Mouse (Mus musculus) liver, postnatal 0 days (tissue): ENCODE measurements at regions not wholly inside any gene's neighbourhood (a gene's known extent, or its start where the extent isn't known, plus 50 kb on each side); places are given as distances from the start of the nearest gene placed in this dataset.

Experiments used
- ATAC-seq: fragments of 200-750 bp; cut with Nextera tagmentation; 2 replicates; pipeline ENCODE4 v1.8.0; 2017; ENCODE audit warnings: mild to moderate bottlenecking, moderate library complexity
- DNase-seq: peaks from one replicate; pipeline ENCODE4 v3.0.0-alpha.2; 2016
- H3K27ac ChIP-seq: fragments of 300-500 bp; sonication (generic); 2 replicates; pipeline ENCODE4 v1.5.1; 2014; ENCODE audit warnings: antibody characterized with exemption, moderate library complexity, mild to moderate bottlenecking, low read depth
- H3K27me3 ChIP-seq: fragments of 300-500 bp; sonication (generic); 2 replicates; pipeline ENCODE4 v1.6.1; 2014; ENCODE audit warnings: low read length, control low read depth, mixed read lengths; ENCODE audit not compliant: insufficient read depth
- H3K36me3 ChIP-seq: fragments of 300-500 bp; sonication (generic); replicated peaks from 2 replicates; pipeline ENCODE4 v1.6.1; 2014; ENCODE audit warnings: mild to moderate bottlenecking, control low read depth, low read length, moderate library complexity, mixed read lengths; ENCODE audit not compliant: insufficient read depth
- H3K4me1 ChIP-seq: fragments of 300-500 bp; sonication (generic); 2 replicates; pipeline ENCODE4 v1.6.1; 2014; ENCODE audit warnings: antibody characterized with exemption, mild to moderate bottlenecking, control low read depth; ENCODE audit not compliant: insufficient read depth
- H3K4me2 ChIP-seq: fragments of 300-500 bp; sonication (generic); 2 replicates; pipeline ENCODE4 v1.6.1; 2014; ENCODE audit warnings: low read depth, mild to moderate bottlenecking, low read length, moderate library complexity, mixed read lengths
- H3K4me3 ChIP-seq: fragments of 300-500 bp; sonication (generic); 2 replicates; pipeline ENCODE4 v1.5.1; 2014; ENCODE audit warnings: low read depth, low read length
- H3K9ac ChIP-seq: fragments of 300-500 bp; sonication (generic); replicated peaks from 2 replicates; pipeline ENCODE4 v1.6.1; 2014; ENCODE audit warnings: mild to moderate bottlenecking, moderate library complexity
- H3K9me3 ChIP-seq: fragments of 300-500 bp; sonication (generic); 2 replicates; pipeline ENCODE4 v1.6.1; 2016; ENCODE audit warnings: mild to moderate bottlenecking, control low read depth, low read length, mixed read lengths
- CTCF ChIP-seq: sonication (generic); IDR thresholded peaks from 2 replicates; pipeline ENCODE4 v1.5.1; 2016; ENCODE audit warnings: antibody characterized with exemption, low read depth
- EP300 ChIP-seq: IDR thresholded peaks from 2 replicates; pipeline ENCODE4 v1.6.1; 2016; ENCODE audit warnings: antibody characterized with exemption, low read depth, mild to moderate bottlenecking
- WGBS: fragments of 180-500 bp; shearing (Covaris S2); extraction: QIAGEN DNeasy Blood & Tissue Kit; methylation state at CpG from one replicate; pipeline ENCODE4 v1.1.7; 2014; ENCODE audit not compliant: insufficient replicate concordance; 5-methylcytosine and 5-hydroxymethylcytosine counted together

DNA sequence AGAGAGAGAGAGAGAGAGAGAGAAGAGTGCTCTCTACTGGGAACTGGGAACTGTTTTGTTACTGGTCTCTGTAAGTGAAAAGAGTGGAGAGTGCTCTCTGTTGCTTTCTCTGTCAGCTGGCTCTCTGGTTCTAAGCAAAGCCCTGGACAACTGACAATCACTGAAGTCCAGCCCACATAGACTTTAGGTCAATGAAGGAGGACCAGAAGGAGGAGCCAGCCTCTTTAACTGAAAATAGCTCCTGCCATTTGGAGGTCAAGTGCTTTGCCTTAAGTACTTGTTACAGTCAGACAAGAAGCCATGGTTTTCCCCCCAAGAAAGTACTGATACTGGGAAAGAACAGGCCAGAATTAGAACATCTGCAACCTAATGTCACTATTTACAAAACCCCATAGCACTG is 232.5 kb upstream of the Usp24 start:
- no peak overlapping the region for H3K9ac ChIP-seq
- H3K27ac ChIP-seq, result no peak overlapping the region
- H3K4me3 ChIP-seq, result no peak overlapping the region
- H3K9me3 ChIP-seq, result no peaks in the 10 kb centered on the region
- no peak overlapping the region for H3K4me2 ChIP-seq
- H3K27me3 ChIP-seq, result no peaks in the 10 kb centered on the region
- TF ChIP-seq EP300 (no peak), CTCF (no peak)
- no peak for DNase-seq
- no peaks in the 10 kb centered on the region for H3K36me3 ChIP-seq
- no peak for ATAC-seq
- H3K4me1 ChIP-seq, result no peaks in the 10 kb centered on the region

DNA sequence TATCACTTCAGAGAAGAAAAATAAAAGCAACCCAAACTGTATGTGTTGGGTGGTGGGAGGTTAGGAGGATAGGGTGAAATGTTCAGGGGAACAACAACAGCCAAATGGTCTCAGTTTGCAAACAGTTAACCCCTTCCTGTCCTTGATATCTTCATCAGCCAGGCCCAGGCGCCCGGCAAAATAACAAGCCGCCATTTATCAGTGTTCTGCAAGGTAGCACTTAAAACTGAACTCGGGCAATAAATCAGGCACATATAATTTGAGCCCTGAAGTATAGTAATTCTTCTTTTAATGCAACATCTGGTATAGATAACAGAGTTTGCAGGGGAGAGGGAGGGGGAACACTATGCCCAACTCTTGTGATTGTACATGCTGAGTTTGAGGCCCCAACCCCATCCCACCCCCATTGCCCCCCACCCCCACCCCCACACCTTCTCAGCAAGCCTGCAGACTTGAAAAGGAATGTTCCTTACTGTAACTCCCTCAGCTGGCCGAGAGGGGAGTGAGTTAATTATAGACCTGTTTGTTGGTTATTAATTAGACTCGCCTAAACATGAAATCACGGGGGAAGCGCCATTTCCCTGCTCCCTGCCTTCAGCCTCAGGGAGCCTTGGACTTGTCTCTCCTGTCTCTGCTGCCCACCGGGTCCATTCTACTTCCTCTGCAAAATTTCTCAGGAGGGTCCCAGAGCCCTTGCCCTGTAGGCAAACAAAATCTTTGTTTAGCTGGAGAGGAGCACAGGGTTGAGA is 223.9 kb upstream of the Usp24 start:
- no peak overlapping the region for H3K9ac ChIP-seq
- H3K27ac ChIP-seq, result no peak overlapping the region
- no peak overlapping the region for H3K4me3 ChIP-seq
- TF ChIP-seq EP300, result no peak
- TF ChIP-seq CTCF, result no peak
- H3K4me1 ChIP-seq, result no peaks in the 10 kb centered on the region
- 60% methylated on average over 9 of the region's 9 CpGs for WGBS
- DNase-seq, result no peak
- ATAC-seq, result no peak
- no peaks in the 10 kb centered on the region for H3K9me3 ChIP-seq
- no peaks in the 10 kb centered on the region for H3K27me3 ChIP-seq
- no peaks in the 10 kb centered on the region for H3K36me3 ChIP-seq
- H3K4me2 ChIP-seq, result no peak overlapping the region

DNA sequence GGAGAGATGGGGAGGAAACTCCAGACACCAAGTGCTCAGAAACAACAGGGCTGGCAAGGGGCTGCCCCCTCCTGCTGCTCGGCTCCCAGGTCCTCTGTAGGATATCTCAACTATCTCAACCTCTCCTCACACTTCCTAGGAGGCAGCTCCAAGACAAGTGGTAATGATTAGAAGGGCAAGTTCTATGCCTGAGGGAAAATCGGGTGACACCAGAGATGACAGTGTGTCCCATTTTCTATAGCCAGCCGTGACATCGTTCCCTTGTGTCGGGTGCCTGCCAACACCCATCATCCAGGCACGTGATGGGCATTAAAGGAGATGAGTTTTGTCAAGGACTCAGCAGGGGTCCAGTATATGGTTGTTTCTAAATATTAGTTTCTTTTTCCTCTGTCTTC is 223.3 kb upstream of the Usp24 start:
- no peak overlapping the region for H3K27ac ChIP-seq
- H3K4me1 ChIP-seq, result no peaks in the 10 kb centered on the region
- 76% methylated on average over 6 of the region's 6 CpGs for WGBS
- no peak overlapping the region for H3K4me3 ChIP-seq
- H3K27me3 ChIP-seq, result no peaks in the 10 kb centered on the region
- H3K9me3 ChIP-seq, result no peaks in the 10 kb centered on the region
- no peak for TF ChIP-seq EP300
- no peak for TF ChIP-seq CTCF
- H3K4me2 ChIP-seq, result no peak overlapping the region
- H3K36me3 ChIP-seq, result no peaks in the 10 kb centered on the region
- no peak for ATAC-seq
- H3K9ac ChIP-seq, result no peak overlapping the region
- no peak for DNase-seq

DNA sequence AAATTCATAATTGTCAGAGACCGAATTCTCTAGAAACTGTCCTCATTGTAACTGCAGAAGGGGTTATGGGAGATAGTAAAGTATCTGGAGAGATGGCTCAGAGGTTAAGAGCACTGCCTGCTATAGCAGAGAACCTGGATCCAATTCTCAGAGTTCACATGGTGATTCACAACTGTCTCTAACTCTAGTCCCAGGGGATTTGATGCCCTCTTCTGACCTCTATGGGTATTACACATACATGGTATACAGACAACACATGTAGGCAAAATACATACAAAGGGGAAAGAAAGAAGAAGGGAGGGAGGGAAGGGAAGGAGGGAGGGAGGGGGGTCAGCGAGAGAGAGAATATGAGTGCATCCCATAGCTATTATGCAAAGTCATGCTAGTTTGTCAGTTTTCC is 222.8 kb upstream of the Usp24 start:
- H3K9me3 ChIP-seq, result no peaks in the 10 kb centered on the region
- TF ChIP-seq CTCF, result peak; percentile 54
- no peak for TF ChIP-seq EP300
- DNase-seq, result no peak

DNA sequence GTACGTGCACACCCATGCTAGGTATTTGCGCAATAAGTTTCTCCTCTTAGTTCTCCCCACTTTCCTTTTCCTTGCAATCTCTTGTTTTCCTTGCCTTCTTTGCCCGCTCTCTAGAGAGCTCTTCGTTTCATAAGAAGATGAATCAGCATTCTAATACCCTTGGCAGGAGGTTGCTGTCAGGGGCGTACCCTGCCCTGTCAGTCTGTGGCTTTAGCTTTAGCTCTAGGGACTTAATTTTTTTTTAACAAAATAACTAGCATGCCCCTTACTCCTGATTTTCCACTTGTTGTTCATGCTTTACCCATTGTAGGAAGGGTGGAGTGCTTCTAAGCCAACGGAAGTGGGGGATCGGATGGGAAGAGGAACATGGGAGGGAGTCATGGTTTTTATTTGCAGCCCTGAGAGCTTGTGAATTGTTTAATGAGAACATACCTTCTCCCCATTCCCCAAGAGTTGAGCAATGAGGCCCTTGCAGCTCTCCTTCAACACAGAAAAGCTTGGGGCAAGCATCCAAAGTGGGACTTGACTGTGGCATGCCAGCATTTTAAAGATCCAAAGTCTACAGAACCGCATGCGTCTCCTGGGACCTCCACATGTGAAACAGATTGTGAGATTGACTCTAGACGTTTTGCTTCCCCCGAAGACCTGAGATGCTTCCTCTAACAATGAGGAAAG is 221.0 kb upstream of the Usp24 start:
- WGBS, result 63% methylated on average over 11 of the region's 11 CpGs
- Histone ChIP-seq H3K27me3 (no peaks in the 10 kb centered on the region), H3K36me3 (no peaks in the 10 kb centered on the region), H3K4me3 (no peak overlapping the region), H3K4me2 (no peak overlapping the region), H3K27ac (no peak overlapping the region), H3K9me3 (no peaks in the 10 kb centered on the region), H3K4me1 (no peaks in the 10 kb centered on the region), H3K9ac (no peak overlapping the region)
- no peak for TF ChIP-seq EP300
- no peak for TF ChIP-seq CTCF
- no peak for ATAC-seq
- DNase-seq, result no peak

More for the DNA sequence above, 222.8 kb upstream of the Usp24 start:
- ATAC-seq, result no peak
- WGBS, result 65% methylated on average over 2 of the region's 2 CpGs
- Histone ChIP-seq H3K27ac (no peak overlapping the region), H3K4me3 (no peak overlapping the region), H3K36me3 (no peaks in the 10 kb centered on the region), H3K4me2 (no peak overlapping the region), H3K4me1 (no peaks in the 10 kb centered on the region), H3K27me3 (no peaks in the 10 kb centered on the region), H3K9ac (no peak overlapping the region)

DNA sequence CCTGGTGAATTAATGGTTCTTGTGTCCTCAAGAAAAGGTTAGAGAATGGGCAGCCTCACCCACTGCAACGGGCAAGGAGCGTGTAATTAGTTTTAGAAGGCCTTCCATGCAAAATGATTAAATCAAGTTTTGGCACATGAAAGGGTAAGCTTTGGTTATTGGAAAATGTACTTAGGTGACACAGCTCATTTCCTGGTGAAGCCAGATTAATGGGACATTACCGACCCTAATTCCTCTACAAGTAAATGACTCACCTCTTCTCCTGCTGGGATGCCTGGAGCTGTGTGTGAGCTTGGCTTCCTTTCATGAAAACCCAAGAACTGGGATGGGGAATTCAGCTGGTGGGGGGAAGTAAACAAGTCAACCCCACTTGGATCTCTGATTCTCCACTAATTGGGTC is 219.9 kb upstream of the Usp24 start:
- no peak for ATAC-seq
- Histone ChIP-seq H3K4me3 (no peak overlapping the region), H3K9me3 (no peaks in the 10 kb centered on the region), H3K4me1 (no peaks in the 10 kb centered on the region), H3K9ac (no peak overlapping the region), H3K4me2 (no peak overlapping the region), H3K36me3 (no peaks in the 10 kb centered on the region), H3K27me3 (no peaks in the 10 kb centered on the region), H3K27ac (no peak overlapping the region)
- DNase-seq, result no peak
- no peak for TF ChIP-seq CTCF
- no peak for TF ChIP-seq EP300
- 82% methylated on average over 3 of the region's 3 CpGs for WGBS
